Mouse (Mus musculus) stomach, postnatal 0 days (tissue): ENCODE measurements around the gene 1700017B05Rik. TPM values are rescaled to one million over a fixed set of nuclear protein-coding genes. Genes with fewer than 3 reads are reported as not detected.

Experiments
- ATAC-seq: fragments of 200-750 bp; cut with Nextera tagmentation; 2 replicates; pipeline ENCODE4 v1.8.0; 2017; ENCODE audit not compliant: low FRiP score, low TSS enrichment
- DNase-seq: peaks from one replicate; pipeline ENCODE4 v3.0.0-alpha.2; 2016; ENCODE audit warnings: low spot score
- H3K27ac ChIP-seq: fragments of 300-500 bp; sonication (generic); replicated peaks from 2 replicates; pipeline ENCODE4 v1.5.1; 2014; ENCODE audit warnings: mild to moderate bottlenecking, control low read depth
- H3K27me3 ChIP-seq: fragments of 300-500 bp; sonication (generic); 2 replicates; pipeline ENCODE4 v1.6.1; 2014; ENCODE audit warnings: low read length; ENCODE audit not compliant: control insufficient read depth, insufficient read depth
- H3K36me3 ChIP-seq: fragments of 300-500 bp; sonication (generic); 2 replicates; pipeline ENCODE4 v1.6.1; 2014; ENCODE audit warnings: low read length, mixed read lengths; ENCODE audit not compliant: control insufficient read depth, insufficient read depth
- H3K4me1 ChIP-seq: fragments of 300-500 bp; sonication (generic); replicated peaks from 2 replicates; pipeline ENCODE4 v1.6.1; 2014; ENCODE audit warnings: antibody characterized with exemption; ENCODE audit not compliant: control insufficient read depth, insufficient read depth
- H3K4me2 ChIP-seq: fragments of 300-500 bp; sonication (generic); replicated peaks from 2 replicates; pipeline ENCODE4 v1.6.1; 2014; ENCODE audit warnings: low read depth, mild to moderate bottlenecking, control low read depth, moderate library complexity
- H3K4me3 ChIP-seq: fragments of 300-500 bp; sonication (generic); 2 replicates; pipeline ENCODE4 v1.5.1; 2014; ENCODE audit warnings: low read depth, low read length, control low read depth
- H3K9ac ChIP-seq: fragments of 300-500 bp; sonication (generic); 2 replicates; pipeline ENCODE4 v1.6.1; 2014; ENCODE audit warnings: mild to moderate bottlenecking, low read length, control low read depth, mixed read lengths
- H3K9me3 ChIP-seq: fragments of 300-500 bp; sonication (generic); 2 replicates; pipeline ENCODE4 v1.6.1; 2016; ENCODE audit warnings: low read length; ENCODE audit not compliant: control insufficient read depth
- CTCF ChIP-seq: IDR thresholded peaks from 2 replicates; pipeline ENCODE4 v1.5.1; 2016; ENCODE audit warnings: antibody characterized with exemption, low read depth, mild to moderate bottlenecking, moderate library complexity
- EP300 ChIP-seq: optimal IDR thresholded peaks from 2 replicates; pipeline ENCODE3; 2016; ENCODE audit warnings: antibody characterized with exemption
- WGBS: fragments of 180-500 bp; shearing (Covaris S2); extraction: QIAGEN DNeasy Blood & Tissue Kit; methylation state at CpG from one replicate; pipeline ENCODE4 v1.1.7; 2014; 5-methylcytosine and 5-hydroxymethylcytosine counted together
- polyA plus RNA-seq: library from polyadenylated mRNA; unstranded; fragments of >200 nt; fragmentation: Nextera tagmentation; extraction: Ambion mirVana; gene quantifications from 2 replicates; pipeline ENCODE4 v1.2.1, GENCODE M21; 2015

1700017B05Rik gene
- polyA plus RNA-seq, 1 experiment from 2014 or later: 10.4 TPM

- DNase-seq: no peak
- Histone ChIP-seq H3K4me1 (no peaks in the 10 kb centered on the region), H3K9me3 (no peaks in the 10 kb centered on the region), H3K4me2 (no peak overlapping the region), H3K36me3 (peaks cover 5% of the 10 kb centered on the region), H3K4me3 (no peak overlapping the region), H3K9ac (no peak overlapping the region), H3K27me3 (no peaks in the 10 kb centered on the region), H3K27ac (no peak overlapping the region)
- 59% methylated on average over 7 of the region's 7 CpGs for WGBS
- TF ChIP-seq EP300 (no peak), CTCF (no peak)
- no peak for ATAC-seq
Observed at GRCm38 (mm10) chr9:57248030-57248942, 14.1 kb downstream of the 1700017B05Rik start.

- 24% methylated on average over 8 of the region's 8 CpGs for WGBS
- H3K36me3 ChIP-seq: no peaks in the 10 kb centered on the region; the same call in 1 of the 2 replicates
- ATAC-seq (peak; percentile 51), DNase-seq (peak; percentile 48)
- H3K4me1 ChIP-seq: no peaks in the 10 kb centered on the region
- H3K9me3 ChIP-seq: no peaks in the 10 kb centered on the region
- H3K4me3 ChIP-seq: no peak overlapping the region
- peak; percentile 38 for TF ChIP-seq CTCF
- TF ChIP-seq EP300: no peak
- H3K4me2 ChIP-seq: no peak overlapping the region
- no peak overlapping the region for H3K9ac ChIP-seq
- H3K27ac ChIP-seq: no peak overlapping the region
- H3K27me3 ChIP-seq: no peaks in the 10 kb centered on the region
Observed at GRCm38 (mm10) chr9:57247201-57247671, 15.2 kb downstream of the 1700017B05Rik start.

GRCm38 (mm10) chr9:57246482-57246881 lies 15.9 kb downstream of the 1700017B05Rik start:
- ATAC-seq: no peak
- no peak for DNase-seq
- H3K9ac ChIP-seq: no peak overlapping the region
- H3K4me1 ChIP-seq: no peaks in the 10 kb centered on the region
- no peak overlapping the region for H3K4me2 ChIP-seq
- H3K27ac ChIP-seq: no peak overlapping the region
- no peaks in the 10 kb centered on the region for H3K36me3 ChIP-seq
- no peak for TF ChIP-seq CTCF
- no peak for TF ChIP-seq EP300
- H3K27me3 ChIP-seq: no peaks in the 10 kb centered on the region
- 86% methylated on average over 5 of the region's 5 CpGs for WGBS
- no peak overlapping the region for H3K4me3 ChIP-seq
- H3K9me3 ChIP-seq: no peaks in the 10 kb centered on the region

- Histone ChIP-seq H3K9me3 (no peaks in the 10 kb centered on the region), H3K27me3 (no peaks in the 10 kb centered on the region), H3K4me2 (no peak overlapping the region), H3K36me3 (no peaks in the 10 kb centered on the region), H3K4me1 (no peaks in the 10 kb centered on the region), H3K9ac (no peak overlapping the region), H3K4me3 (no peak overlapping the region), H3K27ac (no peak overlapping the region)
- DNase-seq (no peak), ATAC-seq (no peak)
- no peak for TF ChIP-seq EP300
- no peak for TF ChIP-seq CTCF
- WGBS: 31% methylated on average over 7 of the region's 7 CpGs
Observed at GRCm38 (mm10) chr9:57244106-57244685, 18.2 kb downstream of the 1700017B05Rik start.

- TF ChIP-seq CTCF (no peak), EP300 (no peak)
- DNase-seq (no peak), ATAC-seq (no peak)
- Histone ChIP-seq H3K4me3 (no peak overlapping the region), H3K4me1 (no peaks in the 10 kb centered on the region), H3K9me3 (no peaks in the 10 kb centered on the region), H3K27me3 (no peaks in the 10 kb centered on the region), H3K9ac (no peak overlapping the region), H3K36me3 (no peaks in the 10 kb centered on the region), H3K27ac (no peak overlapping the region), H3K4me2 (no peak overlapping the region)
- 25% methylated on average over 5 of the region's 5 CpGs for WGBS
Observed at GRCm38 (mm10) chr9:57242916-57243315, 19.5 kb downstream of the 1700017B05Rik start.

- Histone ChIP-seq H3K9me3 (no peaks in the 10 kb centered on the region), H3K27me3 (no peaks in the 10 kb centered on the region), H3K27ac (no peak overlapping the region), H3K9ac (no peak overlapping the region), H3K4me1 (no peaks in the 10 kb centered on the region), H3K4me3 (no peak overlapping the region), H3K36me3 (no peaks in the 10 kb centered on the region), H3K4me2 (no peak overlapping the region)
- no peak for ATAC-seq
- no peak for DNase-seq
- TF ChIP-seq CTCF (no peak), EP300 (no peak)
- 74% methylated on average over 5 of the region's 5 CpGs for WGBS
Observed at GRCm38 (mm10) chr9:57241111-57241510, 21.3 kb downstream of the 1700017B05Rik start.
